Mouse (Mus musculus) cerebellum, adult 2 months (tissue): ENCODE measurements around the gene Spsb4.

ENCODE experiments used
- CTCF ChIP-seq: fragments of 200-500 bp; IDR thresholded peaks from 2 replicates; pipeline ENCODE4 v1.5.1; 2011; ENCODE audit warnings: low read depth, mild to moderate bottlenecking, control low read depth, low read length, moderate library complexity, borderline replicate concordance; ENCODE audit not compliant: insufficient read depth
- POLR2A ChIP-seq: fragments of 200-500 bp; IDR thresholded peaks from 2 replicates; pipeline ENCODE4 v1.6.1; 2011; ENCODE audit warnings: low read length, control low read depth, borderline replicate concordance; ENCODE audit not compliant: insufficient read depth

GRCm38 (mm10) chr9:96904360-96905355, 114.0 kb downstream of the Spsb4 start:
- TF ChIP-seq CTCF (no peak), POLR2A (no peak)
